Mouse (Mus musculus) kidney, embryonic 16.5 days (tissue): ENCODE data around the gene Lpin1. TPM values are rescaled to one million over a fixed set of nuclear protein-coding genes. Genes with fewer than 3 reads are reported as not detected.

Experiments
- ATAC-seq: fragments of 200-750 bp; cut with Nextera tagmentation; 2 replicates; pipeline ENCODE4 v1.8.0; 2017; ENCODE audit warnings: moderate TSS enrichment; ENCODE audit not compliant: low FRiP score, low TSS enrichment
- H3K27ac ChIP-seq: fragments of 300-500 bp; sonication (generic); 2 replicates; pipeline ENCODE4 v1.5.1; 2014; ENCODE audit warnings: low read length
- H3K27me3 ChIP-seq: fragments of 300-500 bp; sonication (generic); 2 replicates; pipeline ENCODE4 v1.6.1; 2014; ENCODE audit warnings: low read length, control low read depth, mixed read lengths; ENCODE audit not compliant: insufficient read depth
- H3K36me3 ChIP-seq: fragments of 300-500 bp; sonication (generic); 2 replicates; pipeline ENCODE4 v1.6.1; 2014; ENCODE audit warnings: low read length, control low read depth, mixed read lengths; ENCODE audit not compliant: insufficient read depth
- H3K4me1 ChIP-seq: fragments of 300-500 bp; sonication (generic); 2 replicates; pipeline ENCODE4 v1.6.1; 2014; ENCODE audit warnings: low read length, control low read depth, mixed read lengths; ENCODE audit not compliant: insufficient read depth
- H3K4me2 ChIP-seq: fragments of 300-500 bp; sonication (generic); replicated peaks from 2 replicates; pipeline ENCODE4 v1.6.1; 2014; ENCODE audit warnings: low read depth, low read length
- H3K4me3 ChIP-seq: fragments of 300-500 bp; sonication (generic); 2 replicates; pipeline ENCODE4 v1.5.1; 2014; ENCODE audit warnings: mild to moderate bottlenecking, low read length
- H3K9ac ChIP-seq: fragments of 300-500 bp; sonication (generic); replicated peaks from 2 replicates; pipeline ENCODE4 v1.6.1; 2014; ENCODE audit warnings: low read length
- H3K9me3 ChIP-seq: fragments of 300-500 bp; sonication (generic); 2 replicates; pipeline ENCODE4 v1.6.1; 2016; ENCODE audit warnings: low read length, control low read depth
- WGBS: fragments of 180-500 bp; shearing (Covaris S2); extraction: QIAGEN DNeasy Blood & Tissue Kit; methylation state at CpG from one replicate; pipeline ENCODE4 v1.1.7; 2014; 5-methylcytosine and 5-hydroxymethylcytosine counted together
- polyA plus RNA-seq: library from polyadenylated mRNA; unstranded; fragments of >200 nt; fragmentation: Nextera tagmentation; extraction: Ambion mirVana; gene quantifications from 2 replicates; pipeline ENCODE4 v1.2.1, GENCODE M21; 2015

The Lpin1 gene
- polyA plus RNA-seq, 1 experiment from 2014 or later, result 5.7 TPM

DNA sequence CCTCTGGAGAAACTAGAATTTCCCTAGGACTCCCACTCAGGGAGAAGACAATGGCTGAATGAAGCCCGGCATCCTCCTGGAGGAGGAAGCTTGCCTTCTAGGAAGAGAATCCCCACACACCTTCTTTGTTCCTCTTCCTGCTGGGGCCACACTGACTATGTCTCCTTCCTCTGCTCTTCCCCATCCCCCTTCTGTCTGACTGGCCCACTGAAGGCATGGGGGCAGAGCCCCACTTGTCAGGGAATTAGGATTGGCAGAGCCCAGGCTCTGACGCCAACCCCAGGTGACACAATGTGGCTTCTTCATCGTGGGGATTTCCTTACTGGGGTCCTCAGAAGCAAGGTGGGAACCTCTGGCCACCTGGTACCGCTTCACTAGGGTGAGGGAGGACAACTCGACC is 18.3 kb downstream of the Lpin1 start:
- Histone ChIP-seq H3K9ac (no peak overlapping the region), H3K9me3 (no peaks in the 10 kb centered on the region), H3K36me3 (no peaks in the 10 kb centered on the region), H3K4me1 (peaks cover 37% of the 10 kb centered on the region), H3K4me3 (no peak overlapping the region), H3K27ac (no peak overlapping the region), H3K27me3 (no peaks in the 10 kb centered on the region), H3K4me2 (no peak overlapping the region)
- 75% methylated on average over 5 of the region's 5 CpGs for WGBS
- ATAC-seq, result no peak

DNA sequence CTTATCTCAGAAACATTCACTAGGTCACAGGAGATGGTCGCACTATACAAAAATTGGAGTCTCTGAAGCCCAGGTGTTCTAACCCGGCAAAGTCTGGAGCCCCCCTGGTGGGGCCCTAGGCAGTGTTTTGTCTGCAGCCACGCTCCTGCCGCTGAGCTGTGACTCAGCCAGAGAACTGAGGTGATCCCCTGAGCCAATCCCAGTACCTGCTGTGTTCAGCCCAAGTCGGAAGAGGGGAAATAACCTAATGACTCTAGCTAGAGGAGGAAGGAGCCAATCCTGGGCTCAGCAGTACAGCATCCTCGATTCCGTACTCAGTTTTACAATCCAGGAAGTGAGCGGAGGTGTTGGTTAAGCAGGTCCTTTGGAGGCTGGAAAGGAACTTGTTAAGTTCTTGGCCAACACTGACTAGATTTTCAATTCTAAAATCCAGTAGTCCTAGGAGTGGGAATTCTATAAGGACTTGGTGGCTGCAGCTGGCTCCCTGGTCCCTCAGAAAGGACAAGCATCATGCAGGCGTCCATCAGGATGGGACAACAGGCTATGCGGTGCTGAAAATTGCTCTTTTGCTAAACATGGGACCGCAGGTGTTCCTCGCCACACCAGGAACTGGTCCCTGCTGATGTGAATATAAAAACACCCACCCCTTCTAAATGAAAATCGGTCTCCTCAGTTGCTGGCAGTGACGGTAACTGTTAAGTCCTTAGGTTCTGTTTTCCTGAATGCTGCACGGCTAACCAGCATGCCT is 19.1 kb downstream of the Lpin1 start:
- Histone ChIP-seq H3K4me2 (peak overlapping the region; percentile 60), H3K9ac (peak overlapping the region; percentile 40), H3K27ac (peak overlapping the region; percentile 16; the same call in 1 of the 2 replicates), H3K4me1 (peaks cover 37% of the 10 kb centered on the region), H3K4me3 (peak overlapping the region; percentile 43), H3K36me3 (no peaks in the 10 kb centered on the region), H3K27me3 (no peaks in the 10 kb centered on the region), H3K9me3 (no peaks in the 10 kb centered on the region)
- ATAC-seq, result peak; percentile 86
- 8% methylated on average over 15 of the region's 15 CpGs for WGBS

DNA sequence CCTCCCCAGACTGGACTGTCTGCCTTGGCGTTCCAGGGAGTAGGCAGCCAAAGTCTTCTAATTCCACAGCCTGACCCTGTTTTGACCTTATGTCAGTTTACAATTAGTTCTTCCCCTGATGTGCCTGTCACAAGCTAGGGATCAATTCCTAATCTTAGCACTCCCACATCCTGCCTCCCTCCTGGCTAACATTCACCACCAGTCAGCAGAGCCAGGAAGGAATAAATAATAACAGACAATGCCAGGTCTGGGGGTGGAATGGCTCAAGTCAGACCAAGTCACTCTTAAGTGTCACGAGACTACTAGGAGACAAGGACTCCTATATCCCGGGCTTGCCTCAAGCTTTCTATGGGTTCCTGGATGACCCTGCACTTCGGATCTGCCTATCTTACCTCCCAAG is 20.8 kb downstream of the Lpin1 start:
- Histone ChIP-seq H3K36me3 (no peaks in the 10 kb centered on the region), H3K9ac (no peak overlapping the region), H3K27me3 (no peaks in the 10 kb centered on the region), H3K4me3 (no peak overlapping the region), H3K4me2 (peak overlapping the region; percentile 95), H3K9me3 (no peaks in the 10 kb centered on the region), H3K27ac (no peak overlapping the region), H3K4me1 (peaks cover 37% of the 10 kb centered on the region)
- 0 out of 2 replicates have a peak, but pooled peaks have one; percentile 7 for ATAC-seq
- 12% methylated on average over 4 of the region's 4 CpGs for WGBS

DNA sequence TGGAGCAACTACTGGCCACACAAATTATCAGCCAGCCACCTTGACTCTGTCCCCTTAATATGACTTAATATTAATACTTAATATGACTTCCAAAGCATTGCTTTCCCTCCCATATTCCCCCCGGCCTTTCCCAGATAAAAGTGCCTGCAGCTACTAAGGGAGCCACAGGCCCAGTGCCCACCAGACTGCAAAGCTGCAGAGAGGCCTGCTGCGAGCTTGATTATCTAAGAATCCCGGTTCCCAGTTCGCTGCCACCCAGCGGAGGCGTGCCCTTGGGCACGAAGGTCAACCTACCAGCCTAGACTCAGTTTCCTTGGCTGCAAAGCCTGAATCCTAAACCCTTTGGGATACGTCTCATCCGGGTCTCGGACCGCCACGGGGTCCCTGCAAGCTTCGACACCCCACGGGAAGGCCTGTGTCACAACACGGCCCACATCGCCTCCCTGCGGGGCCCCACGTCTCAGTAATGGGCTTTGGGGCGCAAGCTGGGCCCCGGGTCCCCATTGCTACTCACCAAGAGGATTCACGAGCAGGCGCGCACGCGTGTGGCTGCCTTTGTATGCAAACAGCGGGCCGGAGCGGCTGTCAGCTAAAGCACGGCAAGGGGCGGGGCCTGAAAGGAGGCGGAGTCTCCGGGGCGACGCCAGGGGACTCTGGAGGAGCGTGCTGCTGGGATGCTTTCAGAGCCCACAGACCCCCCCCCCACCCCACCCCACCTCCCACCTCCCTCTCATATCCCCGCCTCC is 21.4 kb downstream of the Lpin1 start:
- H3K27ac ChIP-seq, result peak overlapping the region; percentile 45
- no peaks in the 10 kb centered on the region for H3K9me3 ChIP-seq
- H3K9ac ChIP-seq, result peak overlapping the region; percentile 87
- no peaks in the 10 kb centered on the region for H3K27me3 ChIP-seq
- no peaks in the 10 kb centered on the region for H3K36me3 ChIP-seq
- under 1% methylated on average over 35 of the region's 36 CpGs for WGBS
- H3K4me3 ChIP-seq, result peak overlapping the region; percentile 90
- H3K4me1 ChIP-seq, result peaks cover 37% of the 10 kb centered on the region
- peak; percentile 90 for ATAC-seq
- peak overlapping the region; percentile 95 for H3K4me2 ChIP-seq

DNA sequence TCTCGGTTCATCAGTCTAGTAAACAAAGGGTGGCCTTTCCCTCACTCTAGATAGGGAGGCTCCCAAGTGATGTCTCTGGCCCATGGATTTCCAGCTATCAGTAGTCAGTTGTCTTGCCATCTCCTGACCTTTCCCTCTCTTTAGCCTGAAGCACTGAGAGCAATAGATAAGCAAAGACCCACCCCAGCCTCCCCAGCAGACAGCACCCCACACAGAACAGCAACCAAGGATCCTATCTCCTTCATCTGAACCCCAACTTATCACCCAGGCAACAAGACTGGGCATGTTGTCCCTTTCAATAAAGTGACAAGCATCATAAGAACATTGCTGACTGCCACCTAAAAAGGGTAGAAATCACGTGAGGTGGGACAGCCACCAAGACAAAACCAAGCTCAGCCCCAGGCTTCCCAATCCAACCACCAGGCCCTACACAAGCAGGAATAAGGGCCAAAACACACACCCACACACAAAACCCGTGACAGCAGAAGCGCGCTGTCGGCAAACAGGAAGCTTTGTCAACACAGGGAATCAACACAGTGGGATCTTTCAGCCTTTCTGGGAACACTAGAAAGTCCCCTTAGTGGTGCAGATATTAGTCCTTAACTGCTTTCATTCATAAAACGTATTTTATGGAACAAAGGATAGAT is 22.2 kb downstream of the Lpin1 start:
- H3K9me3 ChIP-seq, result no peaks in the 10 kb centered on the region
- no peak for ATAC-seq
- H3K9ac ChIP-seq, result peak overlapping the region; percentile 87
- H3K27ac ChIP-seq, result peak overlapping the region; percentile 45; the same call in 1 of the 2 replicates
- 19% methylated on average over 7 of the region's 7 CpGs for WGBS
- peaks cover 41% of the 10 kb centered on the region for H3K4me1 ChIP-seq
- H3K4me3 ChIP-seq, result peak overlapping the region; percentile 90
- peak overlapping the region; percentile 95 for H3K4me2 ChIP-seq
- H3K27me3 ChIP-seq, result no peaks in the 10 kb centered on the region
- H3K36me3 ChIP-seq, result no peaks in the 10 kb centered on the region

DNA sequence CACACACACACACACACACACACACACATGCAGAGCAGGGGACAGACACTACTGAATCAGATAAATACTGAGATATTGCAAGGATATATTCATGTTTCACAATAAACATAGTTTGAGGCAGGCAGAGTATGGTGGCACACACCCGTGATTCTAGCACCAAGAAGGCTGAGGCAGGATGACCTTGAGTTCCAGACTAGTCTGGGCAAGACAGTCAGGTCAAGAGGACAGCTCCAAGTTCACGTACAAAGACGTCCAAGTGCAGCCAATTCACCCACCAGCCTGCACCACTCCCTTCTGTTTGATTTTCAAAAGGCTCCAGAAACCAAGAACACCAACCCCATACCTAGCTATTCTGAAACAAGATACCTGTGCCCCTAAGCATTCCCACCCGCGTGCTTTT is 23.0 kb downstream of the Lpin1 start:
- no peak overlapping the region for H3K27ac ChIP-seq
- 69% methylated on average over 5 of the region's 5 CpGs for WGBS
- H3K9me3 ChIP-seq, result no peaks in the 10 kb centered on the region
- H3K9ac ChIP-seq, result no peak overlapping the region
- no peaks in the 10 kb centered on the region for H3K27me3 ChIP-seq
- no peak for ATAC-seq
- no peaks in the 10 kb centered on the region for H3K36me3 ChIP-seq
- H3K4me1 ChIP-seq, result peaks cover 41% of the 10 kb centered on the region
- no peak overlapping the region for H3K4me2 ChIP-seq
- H3K4me3 ChIP-seq, result no peak overlapping the region

DNA sequence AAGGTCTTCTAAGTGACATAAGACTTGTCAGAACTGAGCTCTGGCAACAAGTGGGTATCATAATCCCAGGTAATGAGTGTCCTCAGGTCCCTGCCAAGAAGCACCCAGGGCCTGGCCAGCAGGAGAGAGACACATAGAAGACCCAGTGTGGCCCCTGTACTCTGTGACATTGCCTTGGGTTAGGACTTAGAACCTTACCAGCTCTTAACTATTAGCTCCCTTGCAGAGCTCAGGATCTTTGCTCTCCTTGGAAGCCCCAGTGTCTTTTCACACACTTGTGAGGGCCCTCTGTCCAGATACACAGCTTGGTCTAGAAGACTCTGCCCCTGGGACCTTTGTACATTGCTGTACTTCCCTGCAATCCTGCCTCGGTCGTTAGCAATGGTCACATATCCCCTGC is 23.7 kb downstream of the Lpin1 start:
- WGBS, result 74% methylated on average over 2 of the region's 2 CpGs
- H3K27me3 ChIP-seq, result no peaks in the 10 kb centered on the region
- no peak overlapping the region for H3K9ac ChIP-seq
- H3K4me2 ChIP-seq, result no peak overlapping the region
- H3K4me1 ChIP-seq, result peaks cover 40% of the 10 kb centered on the region
- H3K27ac ChIP-seq, result no peak overlapping the region
- H3K36me3 ChIP-seq, result no peaks in the 10 kb centered on the region
- no peak for ATAC-seq
- H3K9me3 ChIP-seq, result no peaks in the 10 kb centered on the region
- H3K4me3 ChIP-seq, result no peak overlapping the region

DNA sequence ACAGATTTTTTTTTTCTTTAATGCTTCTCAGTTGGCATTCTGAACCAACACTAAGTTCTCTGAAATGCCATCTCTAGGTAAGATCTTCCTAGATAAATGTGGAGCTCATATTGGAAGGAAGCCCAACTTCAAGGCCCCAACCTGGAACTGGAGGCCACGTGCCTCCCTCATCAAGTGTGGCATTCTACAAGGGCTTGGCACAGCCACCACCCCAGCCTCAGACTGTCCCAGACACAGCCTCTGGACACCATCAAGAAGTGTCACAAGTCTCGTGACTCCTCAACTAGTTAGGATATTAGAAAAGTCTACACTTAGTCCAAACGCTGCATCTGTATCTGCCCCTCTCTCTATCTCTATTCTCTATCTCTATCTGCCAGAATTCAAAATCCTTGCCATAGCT is 25.8 kb downstream of the Lpin1 start:
- Histone ChIP-seq H3K9me3 (no peaks in the 10 kb centered on the region), H3K4me2 (no peak overlapping the region)
- 78% methylated on average over 3 of the region's 3 CpGs for WGBS

DNA sequence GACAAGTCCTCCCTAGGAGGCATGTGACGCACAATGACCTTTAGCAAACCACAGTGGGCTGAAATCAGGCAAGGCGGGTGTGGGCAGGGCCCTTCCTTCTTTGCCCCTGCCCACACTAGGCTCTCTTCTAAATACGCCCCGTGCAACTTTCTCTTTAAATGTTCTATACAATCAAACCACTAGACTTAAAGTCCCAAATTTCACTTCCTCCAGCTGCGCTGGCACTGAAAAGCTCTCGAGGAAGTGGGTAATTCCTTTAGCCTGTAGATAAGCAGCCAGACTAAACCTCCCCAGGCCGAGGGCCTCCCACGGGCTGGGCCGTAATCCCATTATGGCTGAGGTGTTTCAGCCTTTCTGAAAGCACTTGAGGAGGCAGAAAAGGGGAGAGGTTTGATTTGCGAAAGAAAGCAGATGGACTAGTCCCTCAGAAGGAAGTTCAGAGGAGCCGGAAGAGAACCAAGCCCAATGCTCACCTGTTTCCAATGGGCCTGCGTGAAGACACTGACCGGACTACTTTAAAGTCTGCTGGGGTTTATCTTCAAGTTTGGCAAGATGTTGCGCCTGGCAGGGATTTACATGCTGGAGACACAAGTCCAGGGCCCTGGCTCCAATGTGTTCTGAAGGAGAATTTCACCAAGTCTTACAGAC is 26.6 kb downstream of the Lpin1 start:
- no peak overlapping the region for H3K27ac ChIP-seq
- no peak overlapping the region for H3K4me2 ChIP-seq
- 0 out of 2 replicates have a peak overlapping the region, but pooled peaks have one; percentile 8 for H3K9ac ChIP-seq
- no peaks in the 10 kb centered on the region for H3K27me3 ChIP-seq
- ATAC-seq, result no peak
- no peaks in the 10 kb centered on the region for H3K9me3 ChIP-seq
- H3K36me3 ChIP-seq, result no peaks in the 10 kb centered on the region; the same call in 1 of the 2 replicates
- 56% methylated on average over 14 of the region's 14 CpGs for WGBS
- no peak overlapping the region for H3K4me3 ChIP-seq
- peaks cover 15% of the 10 kb centered on the region for H3K4me1 ChIP-seq

More for the DNA sequence above, 25.8 kb downstream of the Lpin1 start:
- H3K27ac ChIP-seq, result no peak overlapping the region
- no peaks in the 10 kb centered on the region for H3K27me3 ChIP-seq
- H3K9ac ChIP-seq, result no peak overlapping the region
- H3K4me1 ChIP-seq, result peaks cover 20% of the 10 kb centered on the region
- H3K4me3 ChIP-seq, result no peak overlapping the region
- no peaks in the 10 kb centered on the region; the same call in 1 of the 2 replicates for H3K36me3 ChIP-seq
- ATAC-seq, result no peak
